Mouse (Mus musculus) layer of hippocampus, adult 11-12 months (tissue): ENCODE measurements at regions not wholly inside any gene's neighbourhood (a gene's known extent, or its start where the extent isn't known, plus 50 kb on each side); places are given as distances from the start of the nearest gene placed in this dataset.

Source experiments
- DNase-seq: peaks from one replicate; pipeline ENCODE4 v3.0.0; 2022; ENCODE audit warnings: low spot score

DNA sequence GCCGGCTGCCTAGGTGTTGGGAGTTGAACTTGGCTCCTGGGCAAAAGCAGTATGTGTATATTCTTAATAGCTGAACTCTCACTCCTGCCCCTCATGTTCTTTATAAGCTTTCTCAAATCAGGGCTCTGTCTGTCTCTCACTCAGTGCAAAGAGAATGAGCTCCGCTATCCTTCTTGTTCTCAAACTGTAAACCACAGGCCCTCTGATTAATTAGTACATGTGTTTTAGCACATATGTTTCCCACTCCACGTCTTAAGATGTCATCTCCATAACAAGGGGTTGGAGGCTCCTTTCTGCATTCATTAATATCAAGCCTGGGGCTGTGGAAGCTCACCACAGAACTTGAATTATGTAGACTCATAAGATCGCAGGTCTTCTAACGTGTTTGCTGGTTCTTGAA, 104.7 kb downstream of the Nsun3 start:
- no peak for DNase-seq

DNA sequence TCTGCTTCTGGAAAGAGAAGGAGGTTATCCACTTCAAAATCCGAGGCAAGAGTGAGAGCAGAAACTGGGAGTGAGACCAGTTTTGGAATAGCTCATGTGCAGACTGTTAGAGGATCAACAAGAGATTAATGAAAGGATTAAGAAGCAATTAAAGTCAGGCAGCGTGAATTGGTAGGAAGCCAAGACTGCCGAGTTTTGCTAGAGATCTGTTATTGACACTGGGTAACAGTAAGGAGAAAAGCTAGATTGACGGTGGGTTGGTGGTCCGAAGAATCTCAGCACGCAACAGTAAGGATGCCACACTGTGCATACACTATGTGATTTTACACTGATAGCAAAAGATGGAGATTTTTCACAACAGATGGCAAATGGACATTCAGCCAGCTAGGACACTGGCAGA, 109.8 kb downstream of the Nsun3 start:
- DNase-seq = no peak

GRCm38 (mm10) chr16:62657383-62657782, 129.2 kb downstream of the Nsun3 start:
- DNase-seq = no peak

- DNase-seq = no peak
Measured at GRCm38 (mm10) chr16:62654436-62654835, 132.2 kb downstream of the Nsun3 start.

GRCm38 (mm10) chr16:62653817-62654216, 132.8 kb downstream of the Nsun3 start:
- DNase-seq = no peak

DNA sequence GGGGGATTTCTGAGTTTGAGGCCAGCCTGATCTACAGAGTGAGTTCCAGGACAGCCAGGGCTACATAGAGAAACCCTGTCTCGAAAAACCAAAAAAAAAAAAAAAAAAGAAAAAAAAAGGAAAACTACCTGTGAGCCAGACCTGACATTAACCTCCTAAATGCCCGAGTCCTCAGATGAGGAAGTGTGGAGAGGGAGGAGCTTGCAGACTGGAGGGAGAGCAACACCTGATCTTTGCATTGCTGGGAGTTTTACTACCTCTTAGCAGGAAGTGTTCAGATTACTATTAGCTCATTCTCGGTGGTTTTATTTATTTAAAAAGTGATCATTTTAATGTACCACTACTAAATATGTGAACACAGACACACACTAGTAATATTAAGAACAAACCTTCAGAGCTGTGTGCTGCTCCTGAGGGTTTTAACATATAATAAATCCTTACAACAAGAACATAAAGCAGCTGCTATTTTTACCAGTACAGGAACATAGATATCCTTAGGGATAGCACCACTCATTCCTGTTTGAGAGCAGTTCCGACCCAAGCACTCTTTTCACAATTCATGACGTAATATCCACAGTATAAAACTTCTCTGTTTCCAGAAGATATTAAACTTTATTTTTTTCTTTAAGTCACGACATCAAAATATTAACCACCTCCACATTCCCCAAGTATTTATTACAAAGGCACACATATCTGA, 133.7 kb downstream of the Nsun3 start:
- DNase-seq = no peak

DNA sequence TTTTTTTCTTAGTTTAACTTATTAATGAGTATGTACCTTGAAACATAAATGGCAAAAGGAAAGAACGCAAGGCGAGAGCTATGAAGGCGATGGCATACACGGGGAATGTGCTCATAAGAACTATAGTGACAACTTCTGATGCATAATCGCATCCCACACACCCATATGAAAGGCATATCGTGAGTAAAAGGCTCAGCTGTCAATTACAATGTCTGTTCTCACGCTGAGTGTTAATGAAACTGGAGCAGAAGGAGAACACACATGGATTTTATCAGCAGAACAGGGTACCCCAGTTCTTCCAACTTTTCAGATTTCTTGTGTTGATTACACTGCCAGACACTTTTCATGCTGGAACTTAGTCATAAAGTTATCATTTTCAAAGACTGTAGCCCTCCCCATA, 135.8 kb downstream of the Nsun3 start:
- peak; percentile 25 for DNase-seq

DNA sequence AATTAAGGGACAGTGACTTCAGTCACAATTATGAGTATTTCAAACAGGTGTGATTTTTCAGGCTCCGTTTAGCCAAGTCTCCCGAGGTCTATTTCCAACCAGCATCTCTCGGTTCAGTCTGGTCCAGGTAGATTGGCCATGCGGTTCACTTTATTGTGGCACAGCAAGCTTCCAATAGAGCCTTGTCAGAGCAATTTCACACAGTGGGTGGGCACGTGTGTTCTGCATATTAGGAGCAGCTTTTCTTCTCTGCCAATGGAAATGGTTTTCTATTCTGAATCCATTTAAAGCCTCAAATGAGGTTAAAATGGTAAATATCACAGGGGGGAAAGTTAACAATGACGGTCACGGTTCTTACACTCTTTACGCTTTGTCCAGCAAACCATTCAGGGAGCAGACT, 138.3 kb downstream of the Nsun3 start:
- no peak for DNase-seq

DNA sequence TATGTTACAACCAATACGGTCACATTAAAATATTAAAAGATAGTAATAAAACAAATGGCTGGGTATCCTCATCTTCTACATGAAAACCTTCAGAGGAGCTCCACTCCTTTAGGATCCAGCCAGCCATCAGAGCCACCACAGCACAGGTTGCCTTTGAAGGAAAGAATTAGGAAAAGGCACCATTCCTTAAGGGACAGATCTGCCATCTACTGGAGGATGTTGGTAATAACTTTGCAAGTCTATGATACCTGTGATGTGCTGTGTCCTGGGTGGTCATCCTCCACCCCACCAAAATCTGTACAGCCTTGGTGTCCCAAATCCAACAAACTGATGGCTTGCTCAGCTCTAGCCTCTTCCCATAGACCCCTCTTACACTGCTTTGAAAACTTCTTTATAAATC, 140.5 kb downstream of the Nsun3 start:
- peak; percentile 12 for DNase-seq

GRCm38 (mm10) chr16:62642859-62643403, 143.7 kb downstream of the Nsun3 start:
- no peak for DNase-seq

DNA sequence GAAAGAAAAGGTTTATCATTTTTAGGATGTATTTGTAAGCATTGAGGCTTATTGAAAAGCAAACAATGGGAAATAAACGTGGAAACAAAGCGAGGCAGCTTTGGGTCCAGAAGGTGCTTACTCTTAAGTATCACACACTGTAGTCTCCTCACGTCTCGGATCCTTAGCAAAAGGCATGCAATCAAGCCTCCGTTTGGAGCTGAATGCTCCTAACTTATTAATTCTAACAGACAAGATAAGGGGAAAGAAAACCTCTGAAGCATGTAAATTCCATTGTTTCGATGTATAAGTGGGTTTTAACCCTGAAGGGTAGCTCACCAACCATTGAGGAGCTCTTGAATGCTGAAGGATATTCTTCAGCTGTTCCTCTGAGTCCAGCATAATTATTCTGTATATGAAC, 162.7 kb downstream of the Nsun3 start:
- DNase-seq = no peak

DNA sequence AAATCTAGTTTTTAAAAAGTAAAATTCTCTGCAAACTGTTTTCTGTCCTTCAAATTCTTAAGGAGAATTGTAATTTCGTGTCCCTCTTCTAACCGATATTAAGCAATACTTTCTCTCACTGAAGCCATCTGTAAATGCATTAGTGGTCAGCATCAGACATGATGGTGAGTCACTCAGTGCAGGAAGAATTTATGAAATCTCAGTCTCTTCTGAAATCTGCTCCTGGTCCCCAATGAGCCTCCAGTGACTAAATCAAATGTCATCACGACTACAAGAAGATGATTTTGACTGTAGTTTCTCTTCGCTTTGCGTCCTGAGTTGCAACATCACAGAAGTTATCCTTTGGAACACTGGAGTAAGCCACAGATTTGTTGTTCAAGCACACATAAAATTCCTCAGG, 175.7 kb downstream of the Nsun3 start:
- DNase-seq = no peak

- no peak for DNase-seq
Measured at GRCm38 (mm10) chr16:62608617-62609016, 178.0 kb downstream of the Nsun3 start.

DNA sequence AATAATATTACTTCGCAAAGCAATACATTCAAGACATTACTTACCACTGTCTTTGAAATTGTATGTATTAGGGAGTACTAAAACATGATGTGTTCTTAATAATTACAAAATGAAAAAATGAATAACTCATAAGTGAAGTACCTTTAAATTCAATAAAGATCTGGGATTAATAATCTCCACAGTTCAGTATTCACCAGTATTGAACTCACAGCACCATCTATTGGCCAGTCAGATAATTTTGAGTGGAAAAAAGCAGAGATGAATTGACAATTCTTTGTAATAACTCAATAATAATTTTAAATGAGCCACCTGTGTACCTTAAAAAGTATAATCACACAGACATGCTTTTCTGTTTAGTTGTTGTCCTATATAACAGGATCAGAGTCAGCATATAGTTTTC, 180.7 kb downstream of the Nsun3 start:
- no peak for DNase-seq

DNA sequence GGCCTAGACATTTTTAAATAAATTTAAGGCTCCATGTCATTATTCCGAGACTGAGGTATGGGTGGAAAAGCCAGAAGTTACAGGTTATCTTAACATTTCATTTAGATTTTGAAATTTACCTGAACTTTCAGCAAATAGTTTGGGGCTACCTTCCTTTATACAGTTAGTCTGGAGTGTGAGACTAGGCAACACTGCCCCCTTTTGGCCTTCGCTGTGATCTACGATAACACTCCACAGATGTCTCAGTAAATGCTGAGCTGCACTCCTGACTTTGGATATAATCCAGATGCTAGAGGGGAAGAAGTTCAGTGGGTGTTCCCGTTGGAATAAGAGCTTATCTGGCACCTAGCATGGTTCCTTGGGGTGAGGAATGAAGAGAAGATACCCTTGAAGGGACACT, 224.6 kb downstream of the Nsun3 start:
- peak; percentile 46 for DNase-seq

- no peak for DNase-seq
Measured at GRCm38 (mm10) chr16:62543156-62543555, 243.5 kb downstream of the Nsun3 start.

- DNase-seq = no peak
Measured at GRCm38 (mm10) chr16:62537730-62538479, 248.7 kb downstream of the Nsun3 start.

DNA sequence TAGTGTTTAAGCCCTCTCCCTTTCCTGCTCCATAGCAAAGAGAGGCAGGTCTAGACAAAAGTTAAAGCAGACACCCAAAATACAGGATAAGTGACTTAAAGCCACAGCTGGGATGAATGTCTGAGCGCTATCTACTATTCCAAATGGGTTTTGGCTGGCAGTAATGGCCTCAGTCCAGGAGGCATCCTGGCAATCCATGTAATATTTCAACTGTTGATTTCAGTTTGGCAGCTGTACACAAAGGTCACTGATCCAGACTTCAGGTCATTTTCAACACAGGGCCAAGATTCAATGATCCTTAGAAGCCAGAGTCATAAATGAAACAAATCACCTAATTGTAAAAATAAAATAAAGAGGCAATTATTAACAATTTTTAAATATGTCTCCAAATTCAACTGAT, 277.3 kb downstream of the Nsun3 start:
- DNase-seq = no peak

DNA sequence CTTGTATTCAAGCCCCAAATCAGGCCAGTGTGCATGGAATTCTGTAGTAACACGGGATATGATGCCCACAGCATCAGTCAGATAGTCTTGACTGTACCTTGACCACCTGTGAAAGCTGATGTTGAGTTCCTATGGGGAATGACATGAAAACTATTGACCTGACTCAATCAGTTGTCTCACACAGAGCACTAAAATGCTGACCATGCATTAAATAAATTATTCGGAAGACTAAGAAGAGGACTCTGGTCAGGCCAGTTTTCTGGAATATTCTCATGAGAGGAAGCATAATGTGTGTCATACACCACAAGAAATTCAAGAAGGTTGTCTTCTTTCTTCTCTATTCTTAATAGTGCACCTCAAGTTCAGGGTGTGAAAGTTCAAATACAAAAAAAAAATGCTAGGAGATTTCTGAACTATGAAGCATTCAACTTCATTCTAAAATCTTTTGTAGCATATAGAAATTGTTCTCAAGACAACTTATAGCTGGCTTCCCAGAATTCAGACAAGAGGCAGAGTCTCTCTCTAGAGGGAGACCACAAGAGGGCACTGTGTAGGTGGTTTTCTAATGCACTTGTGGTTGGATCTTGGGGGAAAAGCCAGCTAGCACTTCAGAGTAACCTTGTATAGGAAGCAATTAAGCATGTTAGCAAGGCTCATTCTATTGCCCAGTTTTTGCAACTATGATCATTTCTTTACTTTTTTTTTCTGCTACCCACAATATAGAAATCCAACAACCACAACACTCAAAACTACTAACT, 279.7 kb downstream of the Nsun3 start:
- peak; percentile 36 for DNase-seq

- no peak for DNase-seq
Measured at GRCm38 (mm10) chr16:62500870-62501269, 285.7 kb downstream of the Nsun3 start.

DNA sequence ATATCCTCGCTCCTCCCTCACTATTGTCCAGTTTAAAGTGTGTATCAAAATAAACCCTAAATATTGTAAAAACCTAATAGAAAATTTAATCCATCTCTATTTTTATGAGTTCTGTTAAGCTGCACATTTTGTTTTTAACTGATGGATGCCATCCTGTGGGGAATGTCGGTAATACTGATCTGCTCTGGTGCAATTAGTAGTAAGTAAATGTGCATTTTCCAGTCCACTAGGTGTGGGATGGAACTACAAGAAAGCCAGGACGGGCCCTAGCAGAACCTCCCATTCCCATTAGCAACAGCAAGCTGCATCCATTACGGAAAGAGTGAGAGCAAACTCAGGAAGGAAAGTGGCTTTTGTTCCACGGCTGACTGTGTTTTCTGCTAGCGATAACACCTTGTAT, 286.3 kb downstream of the Nsun3 start:
- peak; percentile 58 for DNase-seq

DNA sequence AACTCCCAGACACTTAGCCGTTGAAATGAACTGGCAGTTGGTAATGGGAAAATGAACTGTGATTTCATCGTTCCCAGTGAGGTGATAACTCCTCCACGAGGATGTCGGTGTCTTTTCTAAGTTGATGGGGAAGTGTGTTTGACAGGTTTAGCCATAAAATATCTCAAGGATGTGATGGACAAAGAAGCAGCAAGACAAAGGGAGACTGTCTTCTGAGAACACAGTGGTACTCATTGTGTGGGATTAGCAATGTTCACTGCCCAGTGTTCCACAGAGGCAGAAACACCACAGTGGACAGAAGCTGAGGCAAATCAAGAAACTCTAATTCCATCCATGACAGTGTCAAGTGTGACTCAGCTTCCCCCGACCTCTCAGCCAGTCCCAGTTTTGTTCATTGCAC, 287.9 kb downstream of the Nsun3 start:
- DNase-seq = no peak

GRCm38 (mm10) chr16:62496697-62497096, 289.9 kb downstream of the Nsun3 start:
- no peak for DNase-seq
